Mouse (Mus musculus): ENCODE measurements around the gene Ergic1. TPM values are rescaled to one million over a fixed set of nuclear protein-coding genes. Genes with fewer than 3 reads are reported as not detected.

The Ergic1 gene
- polyA plus RNA-seq, 1 experiment from 2014 or later = 89.6 TPM

DNA sequence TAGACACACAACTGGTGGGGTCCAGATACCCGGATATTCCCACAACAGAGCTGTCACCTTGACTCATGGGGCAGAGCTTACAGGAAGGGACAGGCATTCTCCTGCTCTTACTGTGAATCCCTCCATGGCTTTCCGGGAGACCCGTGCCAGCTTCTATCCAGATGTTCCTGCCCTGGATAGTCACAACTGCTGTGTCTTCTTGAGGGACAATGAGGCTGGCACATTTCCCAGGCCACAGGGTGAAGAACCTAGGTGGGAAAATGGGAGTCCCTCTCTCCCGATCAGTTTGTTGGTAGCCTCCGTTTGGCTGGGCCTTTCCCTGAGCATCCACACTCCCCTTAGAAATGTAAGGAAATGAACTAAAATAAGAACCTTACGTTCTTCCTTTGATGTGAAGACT, 32.5 kb upstream of the Ergic1 start:
- H3K4me1 ChIP-seq = no peaks in the 10 kb centered on the region
- H3K9ac ChIP-seq (replicated peaks) = no peak overlapping the region
- no peak overlapping the region for H3K4me3 ChIP-seq
- H3K27me3 ChIP-seq = no peaks in the 10 kb centered on the region; the same call in 1 of the 2 replicates
- no peak for ATAC-seq (ENCODE audit: low FRiP score, low read depth)
- H3K36me3 ChIP-seq = no peaks in the 10 kb centered on the region
- no peaks in the 10 kb centered on the region for H3K9me3 ChIP-seq
- 84% methylated on average over 6 of the region's 6 CpGs for WGBS
- no peak overlapping the region for H3K27ac ChIP-seq (replicated peaks)
- no peak overlapping the region for H3K4me2 ChIP-seq (replicated peaks)

DNA sequence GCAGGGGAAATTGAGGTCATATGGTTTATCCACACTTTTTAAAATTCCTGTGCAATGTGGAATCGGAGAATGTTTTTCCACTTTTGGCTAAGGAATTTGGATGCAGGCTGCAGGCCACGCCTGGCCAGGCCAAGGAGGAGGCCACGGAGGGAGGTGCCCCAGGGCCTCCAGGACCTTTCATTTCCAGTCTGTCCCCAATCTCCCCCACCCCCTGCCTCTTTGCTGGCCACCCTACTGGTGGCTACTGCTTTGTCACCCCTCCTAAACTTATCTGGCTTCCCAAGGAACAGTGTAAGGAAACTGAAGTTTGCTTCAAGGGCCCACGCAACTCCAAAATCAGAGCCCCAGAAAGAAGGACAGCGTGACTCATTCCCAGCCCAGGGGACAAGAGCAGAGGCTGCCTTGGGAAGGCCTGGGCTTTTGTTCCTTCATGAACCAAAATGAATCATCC, 31.5 kb upstream of the Ergic1 start:
- no peak overlapping the region for H3K4me2 ChIP-seq (replicated peaks)
- no peak overlapping the region for H3K9ac ChIP-seq (replicated peaks)
- no peaks in the 10 kb centered on the region for H3K9me3 ChIP-seq
- H3K27ac ChIP-seq (replicated peaks) = no peak overlapping the region
- no peak overlapping the region for H3K4me3 ChIP-seq
- no peak for ATAC-seq (ENCODE audit: low FRiP score, low read depth)
- H3K27me3 ChIP-seq = no peaks in the 10 kb centered on the region; the same call in 1 of the 2 replicates
- WGBS = 82% methylated on average over 5 of the region's 5 CpGs
- H3K36me3 ChIP-seq = no peaks in the 10 kb centered on the region
- H3K4me1 ChIP-seq = no peaks in the 10 kb centered on the region

DNA sequence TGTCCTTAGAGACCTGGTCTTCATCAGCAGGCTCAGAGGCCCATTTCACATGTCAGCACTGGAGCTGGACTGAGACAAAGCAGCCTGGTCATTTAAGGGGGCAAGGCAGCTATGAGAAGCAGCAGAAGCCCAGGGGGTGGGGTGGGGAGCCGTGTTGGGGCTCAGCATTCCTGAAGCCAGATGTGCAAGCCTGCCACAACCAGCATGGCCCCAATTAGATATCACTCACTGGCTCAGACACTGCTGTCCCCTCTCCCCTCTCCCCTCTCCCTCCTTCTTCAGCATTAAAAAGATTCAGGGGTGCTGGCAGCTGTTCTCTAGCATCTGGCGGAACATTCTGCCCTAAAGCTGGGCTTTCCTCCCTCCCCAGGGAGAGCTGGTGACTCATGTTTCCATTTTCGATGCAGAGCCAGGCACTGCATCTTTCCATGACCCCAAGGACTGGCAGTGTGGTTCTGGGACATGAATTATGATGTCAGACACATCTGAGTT, 30.7 kb upstream of the Ergic1 start:
- Histone ChIP-seq H3K27me3 (no peaks in the 10 kb centered on the region; the same call in 1 of the 2 replicates), H3K9me3 (no peaks in the 10 kb centered on the region), H3K4me1 (no peaks in the 10 kb centered on the region), H3K36me3 (no peaks in the 10 kb centered on the region), H3K4me2 (replicated peaks) (no peak overlapping the region), H3K4me3 (no peak overlapping the region), H3K9ac (replicated peaks) (no peak overlapping the region), H3K27ac (replicated peaks) (no peak overlapping the region)
- 69% methylated on average over 3 of the region's 3 CpGs for WGBS
- ATAC-seq (ENCODE audit: low FRiP score, low read depth) = no peak

DNA sequence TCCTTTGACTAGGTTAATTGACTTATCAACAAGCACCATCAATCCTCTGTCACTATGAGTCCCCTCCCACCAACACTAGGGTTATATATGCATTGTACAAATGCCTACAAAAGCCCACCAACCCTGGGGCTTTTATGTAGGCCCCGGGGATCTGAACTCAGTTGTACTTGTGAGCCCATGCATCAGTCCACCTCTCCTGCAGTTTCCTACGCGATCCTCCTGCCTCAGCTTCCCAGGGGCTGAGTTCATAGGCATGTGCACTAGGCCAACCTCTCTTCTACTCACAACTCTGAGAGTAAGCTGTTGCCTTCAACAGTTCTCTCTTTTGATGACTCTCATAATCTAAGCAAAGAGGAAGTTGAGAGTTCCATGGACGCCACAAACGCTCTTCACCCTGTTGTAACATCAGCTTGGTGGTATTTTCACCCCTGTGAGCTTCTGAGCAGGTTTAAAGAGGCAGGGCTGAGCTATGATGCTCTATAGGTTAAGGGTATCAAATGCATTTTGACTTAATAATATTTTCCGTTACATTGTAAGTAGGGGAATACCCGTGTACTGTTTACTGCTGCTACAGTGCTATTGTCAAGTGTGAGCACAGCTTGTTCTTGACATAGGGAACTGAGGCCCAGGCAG, 29.8 kb upstream of the Ergic1 start:
- H3K4me2 ChIP-seq (replicated peaks) = no peak overlapping the region
- WGBS = 90% methylated on average over 7 of the region's 7 CpGs
- H3K27me3 ChIP-seq = no peaks in the 10 kb centered on the region; the same call in 1 of the 2 replicates
- H3K4me3 ChIP-seq = no peak overlapping the region
- no peak overlapping the region for H3K9ac ChIP-seq (replicated peaks)
- H3K27ac ChIP-seq (replicated peaks) = no peak overlapping the region
- H3K36me3 ChIP-seq = no peaks in the 10 kb centered on the region
- H3K9me3 ChIP-seq = no peaks in the 10 kb centered on the region
- H3K4me1 ChIP-seq = no peaks in the 10 kb centered on the region
- ATAC-seq (ENCODE audit: low FRiP score, low read depth) = no peak

DNA sequence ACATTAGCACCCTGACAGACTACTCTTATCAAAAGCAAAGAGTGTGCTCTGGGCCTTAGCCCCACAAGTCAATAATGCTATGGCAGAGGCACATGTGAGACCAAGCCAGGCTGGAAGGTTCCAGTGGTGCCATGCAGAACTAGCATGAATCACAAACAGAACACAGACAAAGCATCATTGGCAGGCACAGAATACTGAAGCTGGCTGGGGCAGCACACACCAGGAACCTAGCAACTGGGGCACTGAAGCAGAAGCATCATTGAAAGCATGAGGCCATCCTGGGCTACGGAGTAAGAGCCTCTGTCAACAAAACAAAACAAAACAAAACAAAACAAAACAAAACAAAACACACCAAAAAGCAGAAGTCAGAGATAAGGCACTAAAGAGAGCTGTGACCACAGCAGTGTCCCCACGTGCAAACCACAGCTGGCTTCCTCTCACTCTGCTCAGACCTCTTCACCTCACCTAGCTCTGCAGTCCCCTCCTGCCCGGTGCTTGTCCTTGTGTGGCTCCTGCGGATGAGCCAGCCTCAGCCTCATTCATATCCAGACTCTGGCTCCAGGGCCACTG, 28.7 kb upstream of the Ergic1 start:
- 56% methylated on average over 4 of the region's 4 CpGs for WGBS
- Histone ChIP-seq H3K36me3 (no peaks in the 10 kb centered on the region), H3K27me3 (no peaks in the 10 kb centered on the region; the same call in 1 of the 2 replicates), H3K4me1 (no peaks in the 10 kb centered on the region), H3K4me2 (replicated peaks) (no peak overlapping the region), H3K27ac (replicated peaks) (no peak overlapping the region), H3K9ac (replicated peaks) (no peak overlapping the region), H3K9me3 (no peaks in the 10 kb centered on the region), H3K4me3 (no peak overlapping the region)
- ATAC-seq (ENCODE audit: low FRiP score, low read depth) = no peak

DNA sequence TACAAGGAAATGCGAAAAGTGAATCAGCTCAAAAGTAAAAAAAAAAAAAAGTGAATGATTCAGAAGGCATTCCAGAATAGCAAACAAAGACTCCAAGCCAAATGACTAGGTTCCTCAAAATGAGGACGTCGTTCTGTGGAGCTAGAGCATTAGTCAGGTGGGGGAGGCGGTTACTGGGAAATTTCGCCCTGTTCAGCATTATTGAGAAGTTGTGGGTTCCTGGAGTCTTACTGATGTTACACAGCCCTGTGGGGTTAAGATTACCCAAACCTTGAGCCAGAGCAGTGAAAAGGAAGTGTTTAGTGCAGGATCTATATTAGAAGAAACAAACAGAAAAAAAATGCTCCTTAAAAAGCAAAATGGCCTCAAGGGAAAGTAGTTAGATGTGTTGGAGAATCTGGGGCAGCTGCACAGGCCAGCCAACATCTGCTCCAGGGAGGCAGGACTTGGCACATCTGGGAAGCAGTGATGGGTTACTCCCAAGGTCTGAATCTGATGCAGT, 27.4 kb upstream of the Ergic1 start:
- Histone ChIP-seq H3K36me3 (no peaks in the 10 kb centered on the region), H3K27ac (replicated peaks) (no peak overlapping the region), H3K4me1 (no peaks in the 10 kb centered on the region), H3K27me3 (no peaks in the 10 kb centered on the region; the same call in 1 of the 2 replicates), H3K9ac (replicated peaks) (no peak overlapping the region), H3K9me3 (no peaks in the 10 kb centered on the region), H3K4me2 (replicated peaks) (no peak overlapping the region), H3K4me3 (no peak overlapping the region)
- no peak for ATAC-seq (ENCODE audit: low FRiP score, low read depth)
- 84% methylated on average over 5 of the region's 5 CpGs for WGBS

DNA sequence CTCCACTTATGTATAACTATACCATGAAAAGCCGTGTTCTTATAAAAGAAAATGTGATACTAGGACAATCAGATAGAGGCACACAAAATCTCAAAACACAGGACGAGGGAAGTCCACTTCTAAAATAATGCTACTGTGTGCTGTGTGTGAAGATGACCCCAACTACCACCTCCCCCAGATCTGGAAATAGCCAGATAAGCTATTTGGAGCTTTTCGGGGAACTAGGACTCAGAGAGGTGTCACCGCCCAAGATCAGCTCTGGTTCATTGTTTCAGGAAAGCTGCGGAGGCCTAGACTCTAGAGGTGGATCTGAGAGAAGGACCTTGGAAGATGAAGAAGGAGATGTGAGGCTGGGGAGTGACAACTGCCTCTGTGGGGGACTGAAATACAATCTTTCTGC, 26.6 kb upstream of the Ergic1 start:
- Histone ChIP-seq H3K9me3 (no peaks in the 10 kb centered on the region), H3K4me1 (no peaks in the 10 kb centered on the region), H3K4me3 (no peak overlapping the region), H3K4me2 (replicated peaks) (no peak overlapping the region), H3K9ac (replicated peaks) (no peak overlapping the region), H3K36me3 (no peaks in the 10 kb centered on the region), H3K27me3 (no peaks in the 10 kb centered on the region; the same call in 1 of the 2 replicates), H3K27ac (replicated peaks) (no peak overlapping the region)
- no peak for ATAC-seq (ENCODE audit: low FRiP score, low read depth)
- WGBS = 86% methylated on average over 5 of the region's 5 CpGs

DNA sequence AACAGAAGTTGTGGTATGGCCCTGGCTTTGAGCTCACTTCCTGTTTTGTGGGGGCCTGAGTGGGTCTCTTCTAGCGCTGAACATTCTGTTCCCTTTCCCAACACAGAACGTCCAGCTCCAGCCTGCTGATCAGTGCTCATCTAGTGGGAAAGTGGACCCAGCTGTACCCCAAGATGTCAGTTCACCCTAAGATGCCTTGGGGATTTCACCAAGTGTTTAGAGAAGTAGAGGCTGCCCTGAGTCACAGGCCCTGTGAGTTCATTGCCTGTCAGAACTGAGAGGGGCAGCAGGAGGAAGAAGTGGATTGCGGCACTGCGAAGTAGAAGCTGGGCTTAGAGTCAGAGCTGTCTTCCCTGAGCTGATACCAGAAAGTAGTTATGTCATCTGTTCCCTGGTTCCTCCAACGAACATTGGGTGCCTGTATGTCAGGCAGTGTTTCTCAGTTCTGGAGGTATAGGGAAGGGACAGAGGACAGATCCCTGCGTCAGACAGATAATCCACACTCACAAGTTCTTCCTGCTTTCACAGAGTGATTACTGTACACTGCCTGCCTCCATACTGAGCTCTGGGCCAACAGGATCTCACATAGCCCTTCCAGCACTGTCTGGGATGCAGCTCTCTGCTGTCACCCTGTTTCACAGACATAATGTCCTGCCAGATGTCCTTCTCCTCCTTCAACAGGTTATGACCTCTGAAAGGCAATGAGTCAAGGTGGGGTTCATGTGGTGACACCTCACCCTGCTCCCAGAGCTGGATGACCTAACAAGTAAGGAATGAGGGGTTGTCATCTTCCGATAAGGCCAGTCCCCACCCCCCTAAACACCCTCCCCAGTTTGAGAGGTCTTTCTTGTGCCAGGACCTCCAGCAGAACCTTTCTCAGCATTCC, 25.8 kb upstream of the Ergic1 start:
- Histone ChIP-seq H3K27me3 (no peaks in the 10 kb centered on the region; the same call in 1 of the 2 replicates), H3K36me3 (no peaks in the 10 kb centered on the region), H3K4me2 (replicated peaks) (no peak overlapping the region), H3K9me3 (no peaks in the 10 kb centered on the region), H3K27ac (replicated peaks) (no peak overlapping the region), H3K4me1 (no peaks in the 10 kb centered on the region), H3K4me3 (no peak overlapping the region), H3K9ac (replicated peaks) (no peak overlapping the region)
- WGBS = 84% methylated on average over 7 of the region's 7 CpGs
- no peak for ATAC-seq (ENCODE audit: low FRiP score, low read depth)

DNA sequence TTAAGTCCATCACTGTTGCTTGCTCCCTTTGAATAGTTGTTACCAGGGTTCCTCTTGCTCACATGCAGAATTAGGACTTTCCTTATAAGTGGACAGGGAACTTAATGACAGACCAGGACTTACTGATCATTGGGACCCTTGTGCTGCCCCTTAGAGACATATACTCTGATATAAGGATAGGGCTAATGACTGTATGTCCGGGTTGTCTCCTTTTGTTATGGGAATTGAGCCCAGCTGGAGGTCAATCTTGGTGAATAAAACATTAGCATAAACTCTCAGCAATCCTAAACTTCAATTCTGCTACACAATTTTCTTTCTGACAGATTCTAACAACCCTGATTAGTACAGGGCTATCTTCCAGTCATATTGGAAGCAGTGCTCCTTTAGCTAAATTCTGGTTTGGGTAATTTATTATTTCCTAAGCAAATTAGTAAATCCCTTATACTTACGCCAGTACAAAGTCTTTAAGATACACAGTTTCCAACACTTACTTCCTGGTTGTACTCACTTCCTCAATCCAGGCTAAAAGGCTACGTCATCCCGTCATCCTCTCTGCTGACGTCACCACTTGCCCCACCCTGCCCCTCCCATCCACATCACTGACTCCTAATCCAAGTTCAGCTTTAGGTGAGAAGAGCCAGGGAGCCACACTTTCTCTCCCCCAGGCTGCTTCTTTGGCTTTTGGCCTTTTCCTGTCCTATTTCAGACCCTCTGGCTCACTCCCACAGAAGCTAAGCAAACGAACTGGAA, 23.4 kb upstream of the Ergic1 start:
- Histone ChIP-seq H3K36me3 (no peaks in the 10 kb centered on the region), H3K27me3 (no peaks in the 10 kb centered on the region; the same call in 1 of the 2 replicates), H3K27ac (replicated peaks) (no peak overlapping the region), H3K4me2 (replicated peaks) (no peak overlapping the region), H3K4me3 (no peak overlapping the region), H3K4me1 (no peaks in the 10 kb centered on the region), H3K9me3 (no peaks in the 10 kb centered on the region), H3K9ac (replicated peaks) (no peak overlapping the region)
- WGBS = 30% methylated on average over 6 of the region's 6 CpGs
- no peak for ATAC-seq (ENCODE audit: low FRiP score, low read depth)

DNA sequence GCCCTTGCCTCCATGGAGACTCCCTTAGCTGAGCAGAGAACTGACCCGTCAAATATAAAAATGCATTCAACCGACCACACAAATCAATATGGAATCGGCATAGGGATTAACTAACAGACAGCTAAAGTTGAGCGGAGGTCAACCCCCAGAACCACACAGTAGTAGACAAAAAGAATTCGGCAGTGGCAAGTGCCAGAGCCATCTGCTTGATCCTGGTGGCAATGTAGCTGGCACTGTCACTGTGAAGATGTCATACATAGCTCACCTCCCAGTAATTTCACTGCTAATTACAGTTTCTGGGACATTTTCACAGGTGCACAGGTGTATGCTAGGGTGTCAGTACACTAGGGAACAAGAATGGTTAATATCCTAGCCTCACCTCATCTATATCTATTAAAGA, 21.2 kb upstream of the Ergic1 start:
- H3K4me1 ChIP-seq = no peaks in the 10 kb centered on the region
- H3K27me3 ChIP-seq = no peaks in the 10 kb centered on the region; the same call in 1 of the 2 replicates
- no peak overlapping the region for H3K4me2 ChIP-seq (replicated peaks)
- no peak for ATAC-seq (ENCODE audit: low FRiP score, low read depth)
- no peak overlapping the region for H3K4me3 ChIP-seq
- H3K9ac ChIP-seq (replicated peaks) = no peak overlapping the region
- H3K9me3 ChIP-seq = no peaks in the 10 kb centered on the region
- 82% methylated on average over 5 of the region's 5 CpGs for WGBS
- H3K36me3 ChIP-seq = no peaks in the 10 kb centered on the region
- no peak overlapping the region for H3K27ac ChIP-seq (replicated peaks)

DNA sequence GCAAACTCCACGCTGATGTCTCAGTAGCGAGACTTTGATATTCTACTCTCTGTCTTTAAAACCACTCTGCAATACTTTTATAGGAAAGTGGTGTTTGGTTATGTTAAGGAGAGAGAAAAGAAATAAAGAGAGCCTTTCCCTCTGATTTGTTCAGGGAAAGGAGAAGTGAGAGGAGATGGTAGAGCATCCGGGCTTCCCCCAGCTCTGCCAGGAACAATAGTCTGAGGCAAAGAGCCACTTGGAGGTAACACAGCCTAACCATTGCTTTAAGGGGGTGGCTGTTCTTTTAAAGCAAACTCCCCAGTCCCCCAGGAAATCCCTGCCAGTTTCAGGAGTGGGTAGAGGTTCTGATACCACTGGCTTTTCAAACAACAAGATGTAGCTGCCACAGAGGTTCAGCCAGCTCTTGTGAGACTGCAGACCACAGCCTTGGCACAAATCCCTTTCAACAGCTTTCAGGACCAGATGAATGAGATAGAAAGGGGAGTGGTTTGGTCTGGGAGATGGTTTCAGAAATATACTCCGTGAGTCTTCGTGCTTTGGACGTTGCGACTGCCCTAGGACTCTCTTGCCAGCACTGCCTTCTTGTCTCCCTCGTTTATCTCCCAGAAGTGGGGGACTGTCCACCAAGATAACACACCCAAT, 16.8 kb upstream of the Ergic1 start:
- ATAC-seq (ENCODE audit: low FRiP score, low read depth) = no peak
- WGBS = 91% methylated on average over 8 of the region's 8 CpGs
- Histone ChIP-seq H3K9ac (replicated peaks) (no peak overlapping the region), H3K9me3 (no peaks in the 10 kb centered on the region), H3K27ac (replicated peaks) (no peak overlapping the region), H3K36me3 (no peaks in the 10 kb centered on the region), H3K27me3 (peaks cover 7% of the 10 kb centered on the region), H3K4me3 (no peak overlapping the region), H3K4me2 (replicated peaks) (no peak overlapping the region), H3K4me1 (no peaks in the 10 kb centered on the region)
